In the genomic region with DNA sequence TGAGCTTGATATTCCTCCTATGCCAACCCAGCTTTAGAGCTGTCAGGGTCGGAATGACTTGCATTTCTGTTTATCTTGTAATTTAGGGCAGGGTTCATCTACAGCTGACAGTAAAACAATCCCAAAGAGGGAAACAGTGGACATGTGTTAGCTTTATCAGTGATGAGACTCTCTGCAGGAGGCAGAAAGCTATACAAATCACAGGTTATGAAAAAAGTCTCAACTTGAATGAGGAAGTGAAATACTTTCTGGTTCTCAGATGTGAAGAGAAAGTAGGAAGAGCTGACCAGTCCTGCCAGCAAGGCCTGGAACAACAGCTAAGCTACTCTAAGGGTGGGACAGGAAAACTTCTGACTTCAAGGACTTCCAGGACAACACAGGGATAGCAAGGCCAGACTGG, we compare ENCODE assay signal across 9 mouse cellular contexts.
DNase-seq lines count a peak whose midpoint lies in the region; ATAC-seq and TF ChIP-seq lines count a peak whose summit lies in the region.
"Had no signal": no experiment of that assay in that cellular context is flagged by ENCODE, and none has a peak within 500 bp of the region (broad histone marks: within the 10 kb centered on the region; RNA-seq: fewer than 3 reads in every experiment).

No protein-coding gene starts in this region.

- no peak overlapping the region for H3K4me3 ChIP-seq in neural tube, embryonic 13.5 days
- H3K4me3 ChIP-seq in neural tube, embryonic 15.5 days (replicated peaks), result no peak overlapping the region
- H3K4me3 ChIP-seq in limb, embryonic 14.5 days (replicated peaks; ENCODE audit: low read length), result no peak overlapping the region
- no peak overlapping the region for H3K4me3 ChIP-seq in stomach, postnatal 0 days (ENCODE audit: low read depth, low read length)
- H3K4me3 ChIP-seq: kidney, embryonic 15.5 days had no signal

- no peak for TF ChIP-seq POLR2A in limb, embryonic 14.5 days (IDR thresholded peaks at IDR 0.05; ENCODE audit: borderline replicate concordance, extremely low read depth, insufficient read depth, insufficient read length)

- 0 out of 2 replicates have a peak overlapping the region, but pooled peaks have one; percentile 9 for H3K27ac ChIP-seq in neural tube, embryonic 13.5 days (replicated peaks)
- H3K27ac ChIP-seq in neural tube, embryonic 15.5 days (replicated peaks), result no peak overlapping the region
- H3K27ac ChIP-seq in limb, embryonic 14.5 days (replicated peaks; ENCODE audit: low read depth, low read length), result 0 out of 2 replicates have a peak overlapping the region, but pooled peaks have one; percentile 5
- H3K27ac ChIP-seq in stomach, postnatal 0 days (replicated peaks), result 0 out of 2 replicates have a peak overlapping the region, but pooled peaks have one; percentile 56
- H3K27ac ChIP-seq: kidney, embryonic 15.5 days had no signal

- DNase-seq in limb, embryonic 14.5 days (ENCODE audit: low spot score), result no peak
- DNase-seq in stomach, postnatal 0 days (ENCODE audit: low spot score), result no peak
- DNase-seq in embryo, embryonic 11 days, result no peak
- DNase-seq: thymus, postnatal 14 days had no signal

- WGBS in neural tube, embryonic 13.5 days, result 76% methylated on average over 1 of the region's 1 CpGs
- 77% methylated on average over 1 of the region's 1 CpGs for WGBS in neural tube, embryonic 15.5 days
- 74% methylated on average over 1 of the region's 1 CpGs for WGBS in limb, embryonic 14.5 days
- 17% methylated on average over 1 of the region's 1 CpGs for WGBS in stomach, postnatal 0 days

- no peak for TF ChIP-seq CTCF in stomach, postnatal 0 days (IDR thresholded peaks at IDR 0.05; ENCODE audit: low read depth)

- H3K9ac ChIP-seq in neural tube, embryonic 13.5 days, result no peak overlapping the region
- H3K9ac ChIP-seq in neural tube, embryonic 15.5 days (replicated peaks), result no peak overlapping the region
- H3K9ac ChIP-seq in limb, embryonic 14.5 days (ENCODE audit: low read depth, low read length, severe bottlenecking), result no peak overlapping the region
- H3K9ac ChIP-seq in stomach, postnatal 0 days (ENCODE audit: low read length), result no peak overlapping the region
- H3K9ac ChIP-seq: kidney, embryonic 15.5 days had no signal

- H3K36me3 ChIP-seq in neural tube, embryonic 13.5 days, result no peaks in the 10 kb centered on the region; the same call in 1 of the 2 replicates
- no peaks in the 10 kb centered on the region for H3K36me3 ChIP-seq in neural tube, embryonic 15.5 days
- H3K36me3 ChIP-seq in limb, embryonic 14.5 days (ENCODE audit: control insufficient read depth, insufficient read depth, low read length), result no peaks in the 10 kb centered on the region
- H3K36me3 ChIP-seq in stomach, postnatal 0 days (ENCODE audit: control insufficient read depth, insufficient read depth, low read length), result no peaks in the 10 kb centered on the region
- H3K36me3 ChIP-seq: kidney, embryonic 15.5 days had no signal

- no peak for ATAC-seq in neural tube, embryonic 13.5 days (ENCODE audit: low read depth)
- ATAC-seq in neural tube, embryonic 15.5 days (ENCODE audit: low FRiP score), result no peak
- peak; percentile 71 for ATAC-seq in granulocyte monocyte progenitor cell, adult 5-6 weeks (replicated peaks; ENCODE audit: poor library complexity, severe bottlenecking)
- ATAC-seq in limb, embryonic 14.5 days (ENCODE audit: low FRiP score, low read depth), result no peak
- no peak for ATAC-seq in stomach, postnatal 0 days (ENCODE audit: low FRiP score, low TSS enrichment)
- ATAC-seq in inflammation-experienced regulatory T-cells, adult 6 months, result no peak

- no peak for TF ChIP-seq EP300 in stomach, postnatal 0 days (optimal IDR thresholded peaks at IDR 0.05)

- no peaks in the 10 kb centered on the region for H3K9me3 ChIP-seq in neural tube, embryonic 13.5 days
- no peaks in the 10 kb centered on the region for H3K9me3 ChIP-seq in neural tube, embryonic 15.5 days (replicated peaks)
- no peaks in the 10 kb centered on the region for H3K9me3 ChIP-seq in limb, embryonic 14.5 days (ENCODE audit: control insufficient read depth, low read length)
- H3K9me3 ChIP-seq in stomach, postnatal 0 days (ENCODE audit: control insufficient read depth, low read length), result no peaks in the 10 kb centered on the region
- H3K9me3 ChIP-seq: kidney, embryonic 15.5 days had no signal

- H3K4me2 ChIP-seq in neural tube, embryonic 13.5 days, result no peak overlapping the region
- no peak overlapping the region for H3K4me2 ChIP-seq in neural tube, embryonic 15.5 days
- H3K4me2 ChIP-seq in limb, embryonic 14.5 days (replicated peaks; ENCODE audit: low read depth, low read length, severe bottlenecking), result no peak overlapping the region
- H3K4me2 ChIP-seq in stomach, postnatal 0 days (replicated peaks; ENCODE audit: low read depth), result no peak overlapping the region
- H3K4me2 ChIP-seq: kidney, embryonic 15.5 days had no signal

- no peaks in the 10 kb centered on the region for H3K27me3 ChIP-seq in neural tube, embryonic 13.5 days
- H3K27me3 ChIP-seq in neural tube, embryonic 15.5 days (replicated peaks), result no peaks in the 10 kb centered on the region
- no peaks in the 10 kb centered on the region for H3K27me3 ChIP-seq in limb, embryonic 14.5 days (ENCODE audit: control insufficient read depth, insufficient read depth, low read length)
- H3K27me3 ChIP-seq in stomach, postnatal 0 days (ENCODE audit: control insufficient read depth, insufficient read depth, low read length), result no peaks in the 10 kb centered on the region
- H3K27me3 ChIP-seq: kidney, embryonic 15.5 days had no signal

- H3K4me1 ChIP-seq in neural tube, embryonic 13.5 days (replicated peaks), result peaks cover 19% of the 10 kb centered on the region
- peaks cover 11% of the 10 kb centered on the region for H3K4me1 ChIP-seq in neural tube, embryonic 15.5 days
- no peaks in the 10 kb centered on the region for H3K4me1 ChIP-seq in limb, embryonic 14.5 days (ENCODE audit: control insufficient read depth, insufficient read depth, low read length)
- no peaks in the 10 kb centered on the region for H3K4me1 ChIP-seq in stomach, postnatal 0 days (replicated peaks; ENCODE audit: control insufficient read depth, insufficient read depth)
